Mouse (Mus musculus) splenic B cell, adult 2 months (primary cell): ENCODE data around the gene Mansc1.

Source experiments
- DNase-seq: peaks from one replicate; pipeline ENCODE4 v3.0.0-alpha.2; 2011; ENCODE audit warnings: low read depth, low spot score
- H3K27me3 ChIP-seq: 2 replicates; pipeline ENCODE4 v1.6.1; 2012; ENCODE audit warnings: mild to moderate bottlenecking, low read length, moderate library complexity, mixed read lengths; ENCODE audit not compliant: control insufficient read depth, poor library complexity, insufficient read depth, severe bottlenecking
- H3K36me3 ChIP-seq: 2 replicates; pipeline ENCODE4 v1.6.1; 2012; ENCODE audit warnings: mild to moderate bottlenecking, low read length, moderate library complexity, mixed read lengths; ENCODE audit not compliant: control insufficient read depth, poor library complexity, insufficient read depth, severe bottlenecking

Mansc1 gene

GRCm38 (mm10) chr6:134597651-134598229, 34.5 kb downstream of the Mansc1 start:
- Histone ChIP-seq H3K27me3 (no peaks in the 10 kb centered on the region), H3K36me3 (no peaks in the 10 kb centered on the region)
- no peak for DNase-seq

GRCm38 (mm10) chr6:134594569-134595442, 37.5 kb downstream of the Mansc1 start:
- H3K36me3 ChIP-seq: no peaks in the 10 kb centered on the region
- H3K27me3 ChIP-seq: no peaks in the 10 kb centered on the region
- DNase-seq: peak; percentile 32

- peak; percentile 16 for DNase-seq
- Histone ChIP-seq H3K27me3 (no peaks in the 10 kb centered on the region), H3K36me3 (no peaks in the 10 kb centered on the region)
Observed at GRCm38 (mm10) chr6:134591614-134592013, 40.7 kb downstream of the Mansc1 start.

GRCm38 (mm10) chr6:134586241-134586640, 46.0 kb downstream of the Mansc1 start:
- no peak for DNase-seq

GRCm38 (mm10) chr6:134584616-134585015, 47.7 kb downstream of the Mansc1 start:
- DNase-seq: no peak
- Histone ChIP-seq H3K36me3 (no peaks in the 10 kb centered on the region), H3K27me3 (no peaks in the 10 kb centered on the region)

More at GRCm38 (mm10) chr6:134586241-134586640, 46.0 kb downstream of the Mansc1 start:
- Histone ChIP-seq H3K36me3 (no peaks in the 10 kb centered on the region), H3K27me3 (no peaks in the 10 kb centered on the region)

GRCm38 (mm10) chr6:134582110-134582509, 50.2 kb downstream of the Mansc1 start:
- no peak for DNase-seq
- H3K27me3 ChIP-seq: no peaks in the 10 kb centered on the region; the same call in 1 of the 2 replicates
- H3K36me3 ChIP-seq: no peaks in the 10 kb centered on the region

GRCm38 (mm10) chr6:134579506-134579905, 52.8 kb downstream of the Mansc1 start:
- Histone ChIP-seq H3K27me3 (no peaks in the 10 kb centered on the region; the same call in 1 of the 2 replicates), H3K36me3 (no peaks in the 10 kb centered on the region)
- no peak for DNase-seq

- Histone ChIP-seq H3K36me3 (no peaks in the 10 kb centered on the region), H3K27me3 (no peaks in the 10 kb centered on the region; the same call in 1 of the 2 replicates)
- no peak for DNase-seq
Observed at GRCm38 (mm10) chr6:134578039-134578438, 54.2 kb downstream of the Mansc1 start.

- no peaks in the 10 kb centered on the region for H3K36me3 ChIP-seq
- no peak for DNase-seq
- no peaks in the 10 kb centered on the region; the same call in 1 of the 2 replicates for H3K27me3 ChIP-seq
Observed at GRCm38 (mm10) chr6:134575288-134575741, 57.0 kb downstream of the Mansc1 start.

GRCm38 (mm10) chr6:134567986-134568556, 64.2 kb downstream of the Mansc1 start:
- H3K36me3 ChIP-seq: no peaks in the 10 kb centered on the region
- H3K27me3 ChIP-seq: no peaks in the 10 kb centered on the region
- DNase-seq: no peak

GRCm38 (mm10) chr6:134566818-134567485, 65.3 kb downstream of the Mansc1 start, which contains the start of gene Lrp6:
Lrp6 (minus strand) TSS chr6:134566965.
- DNase-seq: peak; percentile 90
- Histone ChIP-seq H3K36me3 (no peaks in the 10 kb centered on the region), H3K27me3 (no peaks in the 10 kb centered on the region)

- no peaks in the 10 kb centered on the region for H3K27me3 ChIP-seq
- peak; percentile 18 for DNase-seq
Observed at GRCm38 (mm10) chr6:134566248-134566817, 66.0 kb downstream of the Mansc1 start.

GRCm38 (mm10) chr6:134565606-134566247, 66.6 kb downstream of the Mansc1 start:
- peak; percentile 16 for DNase-seq
- no peaks in the 10 kb centered on the region for H3K36me3 ChIP-seq

More at GRCm38 (mm10) chr6:134566248-134566817, 66.0 kb downstream of the Mansc1 start:
- no peaks in the 10 kb centered on the region for H3K36me3 ChIP-seq

GRCm38 (mm10) chr6:134564539-134564938, 67.7 kb downstream of the Mansc1 start:
- H3K27me3 ChIP-seq: no peaks in the 10 kb centered on the region
- no peaks in the 10 kb centered on the region for H3K36me3 ChIP-seq
- no peak for DNase-seq

More at GRCm38 (mm10) chr6:134565606-134566247, 66.6 kb downstream of the Mansc1 start:
- no peaks in the 10 kb centered on the region for H3K27me3 ChIP-seq
